ENCODE assay signal across 21 mouse cellular contexts in genomic region chr19:55832122-55832521, GRCm38 (mm10).
DNase-seq lines count a peak whose midpoint lies in the region; ATAC-seq and TF ChIP-seq lines count a peak whose summit lies in the region.
"Had no signal": no experiment of that assay in that cellular context is flagged by ENCODE, and none has a peak within 500 bp of the region (broad histone marks: within the 10 kb centered on the region; RNA-seq: fewer than 3 reads in every experiment).

No protein-coding gene starts in this region.

- no peak for TF ChIP-seq CTCF in heart, adult 2 months (IDR thresholded peaks at IDR 0.05)

- no peaks in the 10 kb centered on the region; the same call in 1 of the 2 replicates for H3K36me3 ChIP-seq in embryonic facial prominence, embryonic 11.5 days (replicated peaks; ENCODE audit: control insufficient read depth, insufficient read depth, low read depth, low read length)
- peaks cover 6% of the 10 kb centered on the region; the same call in 1 of the 2 replicates for H3K36me3 ChIP-seq in embryonic facial prominence, embryonic 13.5 days
- H3K36me3 ChIP-seq in limb, embryonic 13.5 days, result peaks cover 18% of the 10 kb centered on the region
- H3K36me3 ChIP-seq in heart, adult 2 months (ENCODE audit: control insufficient read depth, insufficient read depth, low read length), result no peaks in the 10 kb centered on the region
- H3K36me3 ChIP-seq: hindbrain, embryonic 13.5 days had no signal

- no peak overlapping the region for H3K27ac ChIP-seq in embryonic facial prominence, embryonic 11.5 days (replicated peaks; ENCODE audit: low read depth, low read length)
- H3K27ac ChIP-seq in embryonic facial prominence, embryonic 13.5 days, result peak overlapping the region; percentile 33; the same call in 1 of the 2 replicates
- peak overlapping the region; percentile 52 for H3K27ac ChIP-seq in limb, embryonic 13.5 days
- H3K27ac ChIP-seq in heart, adult 2 months, result no peak overlapping the region
- H3K27ac ChIP-seq: forebrain, embryonic 13.5 days; gastrocnemius, adult 2 months; heart, embryonic 10.5 days; hindbrain, embryonic 13.5 days; hindbrain, postnatal 0 days had no signal

- no peaks in the 10 kb centered on the region; the same call in 1 of the 2 replicates for H3K79me2 ChIP-seq in heart, adult 2 months (replicated peaks; ENCODE audit: control insufficient read depth, insufficient read depth, low read length)

- no peak for ATAC-seq in embryonic facial prominence, embryonic 11.5 days (replicated peaks; ENCODE audit: insufficient number of reproducible peaks, low FRiP score, low TSS enrichment, low read depth)
- no peak for ATAC-seq in embryonic facial prominence, embryonic 13.5 days (ENCODE audit: insufficient number of reproducible peaks, insufficient read depth, low FRiP score, low TSS enrichment, low read depth)
- ATAC-seq in limb, embryonic 13.5 days (ENCODE audit: low FRiP score, low read depth), result no peak; the same call in 1 of the 2 replicates
- ATAC-seq: forebrain, embryonic 13.5 days; forebrain, postnatal 0 days; hindbrain, postnatal 0 days had no signal

- no peak overlapping the region for H3K4me3 ChIP-seq in embryonic facial prominence, embryonic 11.5 days (ENCODE audit: low read depth, low read length)
- H3K4me3 ChIP-seq in embryonic facial prominence, embryonic 13.5 days, result no peak overlapping the region
- H3K4me3 ChIP-seq in limb, embryonic 13.5 days, result no peak overlapping the region
- H3K4me3 ChIP-seq in heart, adult 2 months, result no peak overlapping the region
- H3K4me3 ChIP-seq: forebrain, embryonic 13.5 days; gastrocnemius, adult 2 months; heart, embryonic 10.5 days; hindbrain, embryonic 13.5 days had no signal

- peak; percentile 48 for DNase-seq in embryonic facial prominence, embryonic 11.5 days (ENCODE audit: low spot score)
- peak; percentile 58 for DNase-seq in forelimb bud, embryonic 11.5 days (ENCODE audit: low read depth, low spot score)
- no peak for DNase-seq in heart, adult 2 months
- no peak for DNase-seq in heart, adult 9 months (ENCODE audit: low spot score in 2 of 2)
- DNase-seq in T-cell, adult 2 months (ENCODE audit: low spot score), result no peak
- DNase-seq: adrenal gland, adult 8-10 months; adrenal gland, postnatal 36 days; cerebellum, adult 2 months; cerebellum, postnatal 14 days; embryo, embryonic 11 days; forebrain, postnatal 0 days; gastrocnemius, adult 2 months; gastrocnemius, postnatal 25 days; heart, postnatal 10 days; heart, postnatal 4 days had no signal

- no peaks in the 10 kb centered on the region for H3K27me3 ChIP-seq in embryonic facial prominence, embryonic 11.5 days (ENCODE audit: control insufficient read depth, insufficient read depth, low read length)
- H3K27me3 ChIP-seq in embryonic facial prominence, embryonic 13.5 days, result no peaks in the 10 kb centered on the region
- H3K27me3 ChIP-seq in limb, embryonic 13.5 days, result no peaks in the 10 kb centered on the region
- no peaks in the 10 kb centered on the region for H3K27me3 ChIP-seq in heart, adult 2 months (ENCODE audit: control insufficient read depth, insufficient read depth, low read length)
- H3K27me3 ChIP-seq: forebrain, embryonic 13.5 days had no signal

- WGBS in embryonic facial prominence, embryonic 11.5 days, result 50% methylated on average over 4 of the region's 4 CpGs
- WGBS in embryonic facial prominence, embryonic 13.5 days, result 24% methylated on average over 4 of the region's 4 CpGs
- WGBS in limb, embryonic 13.5 days, result 24% methylated on average over 4 of the region's 4 CpGs
- 87% methylated on average over 4 of the region's 4 CpGs for WGBS in heart, adult 2 months

- no peak for TF ChIP-seq POLR2A in heart, adult 2 months (IDR thresholded peaks at IDR 0.05; ENCODE audit: insufficient read depth, low read depth, low read length)

- H3K4me2 ChIP-seq in embryonic facial prominence, embryonic 11.5 days (ENCODE audit: low read depth, low read length), result no peak overlapping the region
- no peak overlapping the region for H3K4me2 ChIP-seq in embryonic facial prominence, embryonic 13.5 days
- H3K4me2 ChIP-seq in limb, embryonic 13.5 days (replicated peaks), result no peak overlapping the region
- H3K4me2 ChIP-seq: forebrain, embryonic 13.5 days; hindbrain, embryonic 13.5 days had no signal

- H3K4me1 ChIP-seq in embryonic facial prominence, embryonic 11.5 days (ENCODE audit: control insufficient read depth, insufficient read depth, low read length), result peaks cover 5% of the 10 kb centered on the region
- peaks cover 78% of the 10 kb centered on the region for H3K4me1 ChIP-seq in embryonic facial prominence, embryonic 13.5 days
- H3K4me1 ChIP-seq in limb, embryonic 13.5 days, result peaks cover 69% of the 10 kb centered on the region
- peaks cover 4% of the 10 kb centered on the region; the same call in 1 of the 2 replicates for H3K4me1 ChIP-seq in heart, adult 2 months (ENCODE audit: control insufficient read depth, insufficient read depth, low read length)

- H3K9me3 ChIP-seq in embryonic facial prominence, embryonic 11.5 days (replicated peaks; ENCODE audit: control insufficient read depth, low read length), result no peaks in the 10 kb centered on the region
- no peaks in the 10 kb centered on the region for H3K9me3 ChIP-seq in embryonic facial prominence, embryonic 13.5 days
- peaks cover 7% of the 10 kb centered on the region for H3K9me3 ChIP-seq in limb, embryonic 13.5 days
- H3K9me3 ChIP-seq: forebrain, embryonic 13.5 days had no signal

- no peak overlapping the region for H3K9ac ChIP-seq in embryonic facial prominence, embryonic 11.5 days (replicated peaks; ENCODE audit: low read length)
- no peak overlapping the region for H3K9ac ChIP-seq in embryonic facial prominence, embryonic 13.5 days
- no peak overlapping the region for H3K9ac ChIP-seq in limb, embryonic 13.5 days
- no peak overlapping the region for H3K9ac ChIP-seq in heart, adult 2 months (ENCODE audit: low read depth, low read length)
- H3K9ac ChIP-seq: forebrain, embryonic 13.5 days; forebrain, postnatal 0 days; hindbrain, embryonic 13.5 days had no signal

- intact Hi-C loops in heart, adult 2 months (cut with DNase I), result no loop called here

- no peak for TF ChIP-seq EP300 in heart, adult 2 months (IDR thresholded peaks at IDR 0.05; ENCODE audit: insufficient read depth, low read depth, low read length)

Comparison
In these comparisons a context has a peak if more than half of its experiments do, and no peak if none do; other contexts are left out.
1. H3K27ac ChIP-seq: peak in embryonic facial prominence, embryonic 13.5 days (single experiment) and limb, embryonic 13.5 days (single experiment); none in embryonic facial prominence, embryonic 11.5 days (single experiment) and heart, adult 2 months (single experiment).
2. DNase-seq: peak in embryonic facial prominence, embryonic 11.5 days (single experiment) and forelimb bud, embryonic 11.5 days (single experiment); none in heart, adult 2 months (0 of 2), heart, adult 9 months (0 of 2) and T-cell, adult 2 months (single experiment).